Mouse (Mus musculus): ENCODE results near the gene Slc22a12.

The Slc22a12 gene

GRCm38 (mm10) chr19:6541521-6541920, 1.3 kb downstream of the Slc22a12 start:
- in situ Hi-C loops (cut with MboI, MseI), result no loop called here

GRCm38 (mm10) chr19:6540191-6540590, 2.6 kb downstream of the Slc22a12 start:
- in situ Hi-C loops (cut with MboI, MseI), result no loop called here

GRCm38 (mm10) chr19:6539592-6539991, 3.2 kb downstream of the Slc22a12 start:
- in situ Hi-C loops (cut with MboI, MseI), result loop anchor here (10.0 kb wide), 1 partner anchor 275 kb away; no protein-coding TSS in a partner anchor

- in situ Hi-C loops (cut with MboI, MseI), result loop anchor here (10.0 kb wide), 1 partner anchor 276 kb away; no protein-coding TSS in a partner anchor
Observed at GRCm38 (mm10) chr19:6538546-6538945, 4.3 kb downstream of the Slc22a12 start.

- in situ Hi-C loops (cut with MboI, MseI), result loop anchor here (10.0 kb wide), 1 partner anchor 277 kb away; no protein-coding TSS in a partner anchor
Observed at GRCm38 (mm10) chr19:6537526-6537925, 5.3 kb downstream of the Slc22a12 start.

- in situ Hi-C loops (cut with MboI, MseI), result loop anchor here (10.0 kb wide), 1 partner anchor 278 kb away; no protein-coding TSS in a partner anchor
Observed at GRCm38 (mm10) chr19:6536696-6537095, 6.1 kb downstream of the Slc22a12 start.

- in situ Hi-C loops (cut with MboI, MseI), result loop anchor here (10.0 kb wide), 1 partner anchor 279 kb away; no protein-coding TSS in a partner anchor
Observed at GRCm38 (mm10) chr19:6536201-6536600, 6.6 kb downstream of the Slc22a12 start.

- in situ Hi-C loops (cut with MboI, MseI), result loop anchor here (10.0 kb wide), 1 partner anchor 281 kb away; no protein-coding TSS in a partner anchor
Observed at GRCm38 (mm10) chr19:6534118-6534415, 8.8 kb downstream of the Slc22a12 start.

- in situ Hi-C loops (cut with MboI, MseI), result loop anchor here (10.0 kb wide), 1 partner anchor 281 kb away; no protein-coding TSS in a partner anchor
Observed at GRCm38 (mm10) chr19:6533290-6534117, 9.3 kb downstream of the Slc22a12 start.

GRCm38 (mm10) chr19:6532656-6533055, 10.2 kb downstream of the Slc22a12 start:
- in situ Hi-C loops (cut with MboI, MseI), result loop anchor here (10.0 kb wide), 1 partner anchor 282 kb away; no protein-coding TSS in a partner anchor

- in situ Hi-C loops (cut with MboI, MseI), result loop anchor here (10.0 kb wide), 1 partner anchor 283 kb away; no protein-coding TSS in a partner anchor
Observed at GRCm38 (mm10) chr19:6531832-6532471, 10.9 kb downstream of the Slc22a12 start.

GRCm38 (mm10) chr19:6531011-6531631, 11.7 kb downstream of the Slc22a12 start:
- in situ Hi-C loops (cut with MboI, MseI), result loop anchor here (10.0 kb wide), 1 partner anchor 284 kb away; no protein-coding TSS in a partner anchor

- in situ Hi-C loops (cut with MboI, MseI), result loop anchor here (10.0 kb wide), 1 partner anchor 284 kb away; no protein-coding TSS in a partner anchor
Observed at GRCm38 (mm10) chr19:6530359-6530758, 12.5 kb downstream of the Slc22a12 start.

- in situ Hi-C loops (cut with MboI, MseI), result loop anchor here (10.0 kb wide), 1 partner anchor 155 kb away; no protein-coding TSS in a partner anchor
Observed at GRCm38 (mm10) chr19:6529265-6529985, 13.4 kb downstream of the Slc22a12 start.

GRCm38 (mm10) chr19:6527839-6528531, 14.8 kb downstream of the Slc22a12 start:
- in situ Hi-C loops (cut with MboI, MseI), result loop anchor here (10.0 kb wide), 1 partner anchor 157 kb away; no protein-coding TSS in a partner anchor

GRCm38 (mm10) chr19:6527439-6527838, 15.4 kb downstream of the Slc22a12 start:
- in situ Hi-C loops (cut with MboI, MseI), result loop anchor here (10.0 kb wide), 1 partner anchor 157 kb away; no protein-coding TSS in a partner anchor

- in situ Hi-C loops (cut with MboI, MseI), result loop anchor here (10.0 kb wide), 1 partner anchor 159 kb away; no protein-coding TSS in a partner anchor
Observed at GRCm38 (mm10) chr19:6526010-6526409, 16.8 kb downstream of the Slc22a12 start.

- in situ Hi-C loops (cut with MboI, MseI), result loop anchor here (10.0 kb wide), 1 partner anchor 160 kb away; no protein-coding TSS in a partner anchor
Observed at GRCm38 (mm10) chr19:6525023-6525422, 17.8 kb downstream of the Slc22a12 start.

GRCm38 (mm10) chr19:6522289-6522688, 20.5 kb downstream of the Slc22a12 start:
- in situ Hi-C loops (cut with MboI, MseI), result loop anchor here (10.0 kb wide), 1 partner anchor 163 kb away; no protein-coding TSS in a partner anchor

- in situ Hi-C loops (cut with MboI, MseI), result loop anchor here (10.0 kb wide), 1 partner anchor 163 kb away; no protein-coding TSS in a partner anchor
Observed at GRCm38 (mm10) chr19:6521630-6522029, 21.2 kb downstream of the Slc22a12 start.
